In genomic region chr15:92752167-92752566, GRCm38 (mm10) we compare ENCODE assay signal across 20 mouse cellular contexts.
A peak's percentile ranks its signal among the peaks of the same experiment; 100 is the strongest.
DNase-seq lines count a peak whose midpoint lies in the region; ATAC-seq and TF ChIP-seq lines count a peak whose summit lies in the region.
"Had no signal": no experiment of that assay in that cellular context is flagged by ENCODE, and none has a peak within 500 bp of the region (broad histone marks: within the 10 kb centered on the region; RNA-seq: fewer than 3 reads in every experiment).

No protein-coding gene starts in this region.

- H3K4me1 ChIP-seq in lung, embryonic 14.5 days (ENCODE audit: insufficient read depth): no peaks in the 10 kb centered on the region
- peaks cover 2% of the 10 kb centered on the region for H3K4me1 ChIP-seq in forebrain, embryonic 15.5 days
- H3K4me1 ChIP-seq in hindbrain, embryonic 14.5 days (replicated peaks; ENCODE audit: control insufficient read depth, insufficient read depth, low read length): peaks cover 16% of the 10 kb centered on the region; the same call in 1 of the 2 replicates
- peaks cover 4% of the 10 kb centered on the region for H3K4me1 ChIP-seq in neural tube, embryonic 13.5 days (replicated peaks)
- H3K4me1 ChIP-seq: heart, embryonic 10.5 days; liver, embryonic 13.5 days had no signal

- H3K9me3 ChIP-seq in lung, embryonic 14.5 days (ENCODE audit: low read depth, low read length): no peaks in the 10 kb centered on the region
- no peaks in the 10 kb centered on the region for H3K9me3 ChIP-seq in forebrain, embryonic 15.5 days
- H3K9me3 ChIP-seq in hindbrain, embryonic 14.5 days (ENCODE audit: control insufficient read depth, low read length): no peaks in the 10 kb centered on the region
- H3K9me3 ChIP-seq in neural tube, embryonic 13.5 days: no peaks in the 10 kb centered on the region
- H3K9me3 ChIP-seq: heart, embryonic 10.5 days had no signal

- H3K27me3 ChIP-seq in lung, embryonic 14.5 days (ENCODE audit: insufficient read depth, low read length): no peaks in the 10 kb centered on the region
- no peaks in the 10 kb centered on the region for H3K27me3 ChIP-seq in forebrain, embryonic 15.5 days
- no peaks in the 10 kb centered on the region for H3K27me3 ChIP-seq in hindbrain, embryonic 14.5 days (ENCODE audit: control insufficient read depth, insufficient read depth, low read length)
- no peaks in the 10 kb centered on the region for H3K27me3 ChIP-seq in neural tube, embryonic 13.5 days
- H3K27me3 ChIP-seq: liver, embryonic 13.5 days had no signal

- DNase-seq in lung, embryonic 14.5 days: peak; percentile 60
- no peak for DNase-seq in lung, adult 18-20 months
- DNase-seq in hindbrain, embryonic 14.5 days (ENCODE audit: low spot score): peak; percentile 60
- no peak for DNase-seq in thymus, postnatal 4 days
- DNase-seq in embryo, embryonic 10.5 days (ENCODE audit: low spot score): no peak
- DNase-seq: adrenal gland, adult 8-10 months; cerebellum, adult 8-10 months; embryo, embryonic 11 days; gastrocnemius, postnatal 14 days; kidney, adult 18-20 months; kidney, postnatal 36 days; left cerebral cortex, postnatal 4 days; liver, embryonic 13.5 days; right cerebral cortex, postnatal 4 days; thymus, adult 18-20 months had no signal

- peak; percentile 78; the same call in 1 of the 2 replicates for ATAC-seq in lung, embryonic 14.5 days (ENCODE audit: insufficient read depth)
- ATAC-seq in forebrain, embryonic 15.5 days (replicated peaks): no peak
- ATAC-seq in hindbrain, embryonic 14.5 days (ENCODE audit: low FRiP score): no peak; the same call in 1 of the 2 replicates
- ATAC-seq in neural tube, embryonic 13.5 days (ENCODE audit: low read depth): peak; percentile 80; the same call in 1 of the 2 replicates

- H3K4me2 ChIP-seq in lung, embryonic 14.5 days: peak overlapping the region; percentile 38; the same call in 1 of the 2 replicates
- peak overlapping the region; percentile 9; the same call in 1 of the 2 replicates for H3K4me2 ChIP-seq in forebrain, embryonic 15.5 days (replicated peaks)
- peak overlapping the region; percentile 46 for H3K4me2 ChIP-seq in hindbrain, embryonic 14.5 days (replicated peaks)
- H3K4me2 ChIP-seq in neural tube, embryonic 13.5 days: peak overlapping the region; percentile 3
- H3K4me2 ChIP-seq: liver, embryonic 13.5 days had no signal

- no peak overlapping the region for H3K9ac ChIP-seq in lung, embryonic 14.5 days
- H3K9ac ChIP-seq in forebrain, embryonic 15.5 days (replicated peaks): no peak overlapping the region
- no peak overlapping the region for H3K9ac ChIP-seq in hindbrain, embryonic 14.5 days
- H3K9ac ChIP-seq in neural tube, embryonic 13.5 days: no peak overlapping the region
- H3K9ac ChIP-seq: liver, embryonic 13.5 days had no signal

- WGBS in lung, embryonic 14.5 days: 40% methylated on average over 17 of the region's 17 CpGs
- WGBS in forebrain, embryonic 15.5 days: 65% methylated on average over 17 of the region's 17 CpGs
- WGBS in hindbrain, embryonic 14.5 days: 55% methylated on average over 17 of the region's 17 CpGs
- 64% methylated on average over 17 of the region's 17 CpGs for WGBS in neural tube, embryonic 13.5 days

- no peak overlapping the region for H3K4me3 ChIP-seq in lung, embryonic 14.5 days (ENCODE audit: low read depth, low read length)
- H3K4me3 ChIP-seq in forebrain, embryonic 15.5 days: no peak overlapping the region
- H3K4me3 ChIP-seq in hindbrain, embryonic 14.5 days (replicated peaks; ENCODE audit: low read length): peak overlapping the region; percentile 13
- no peak overlapping the region for H3K4me3 ChIP-seq in neural tube, embryonic 13.5 days
- H3K4me3 ChIP-seq: heart, embryonic 10.5 days; liver, embryonic 13.5 days had no signal

- no peak overlapping the region for H3K27ac ChIP-seq in lung, embryonic 14.5 days (ENCODE audit: low read depth)
- H3K27ac ChIP-seq in forebrain, embryonic 15.5 days (replicated peaks): peak overlapping the region; percentile 2; the same call in 1 of the 2 replicates
- peak overlapping the region; percentile 65 for H3K27ac ChIP-seq in hindbrain, embryonic 14.5 days
- 0 out of 2 replicates have a peak overlapping the region, but pooled peaks have one; percentile 24 for H3K27ac ChIP-seq in neural tube, embryonic 13.5 days (replicated peaks)
- H3K27ac ChIP-seq: heart, embryonic 10.5 days; liver, embryonic 13.5 days; macrophage had no signal

- TF ChIP-seq CTCF in lung, embryonic 14.5 days (IDR thresholded peaks at IDR 0.05; ENCODE audit: low read depth): no peak

- no peaks in the 10 kb centered on the region for H3K36me3 ChIP-seq in lung, embryonic 14.5 days (ENCODE audit: insufficient read depth)
- no peaks in the 10 kb centered on the region for H3K36me3 ChIP-seq in forebrain, embryonic 15.5 days
- H3K36me3 ChIP-seq in hindbrain, embryonic 14.5 days (replicated peaks; ENCODE audit: control insufficient read depth, insufficient read depth): no peaks in the 10 kb centered on the region
- H3K36me3 ChIP-seq in neural tube, embryonic 13.5 days: no peaks in the 10 kb centered on the region
- H3K36me3 ChIP-seq: G1E; heart, embryonic 10.5 days; liver, embryonic 13.5 days had no signal

Comparison
In these comparisons a context has a peak if more than half of its experiments do, and no peak if none do; other contexts are left out.
1. DNase-seq: peak in lung, embryonic 14.5 days (single experiment) and hindbrain, embryonic 14.5 days (single experiment); none in lung, adult 18-20 months (0 of 2), thymus, postnatal 4 days (single experiment) and embryo, embryonic 10.5 days (single experiment).
2. ATAC-seq: peak in lung, embryonic 14.5 days (single experiment) and neural tube, embryonic 13.5 days (single experiment); none in forebrain, embryonic 15.5 days (single experiment) and hindbrain, embryonic 14.5 days (single experiment).
3. Peak in every context shown above with its lines, with median percentiles within 50 percentile points of each other: H3K4me2 ChIP-seq.